Mouse (Mus musculus) ES-CJ7 (cell line): ENCODE results near the gene Gpatch2.
A peak's percentile ranks its signal among the peaks of the same experiment; 100 is the strongest.

Source experiments
- DNase-seq: peaks from one replicate; pipeline ENCODE4 v3.0.0; 2011; ENCODE audit warnings: low read depth, low spot score

Gene Gpatch2

GRCm38 (mm10) chr1:187366806-187367205 is 151.5 kb downstream of the Gpatch2 start:
- DNase-seq, result peak; percentile 80

- DNase-seq, result no peak
Measured at GRCm38 (mm10) chr1:187369049-187369448, 153.7 kb downstream of the Gpatch2 start.

GRCm38 (mm10) chr1:187373506-187373905 is 158.2 kb downstream of the Gpatch2 start:
- DNase-seq, result no peak

GRCm38 (mm10) chr1:187374418-187374817 is 159.1 kb downstream of the Gpatch2 start:
- DNase-seq, result no peak

GRCm38 (mm10) chr1:187376946-187377671 is 161.8 kb downstream of the Gpatch2 start:
- DNase-seq, result no peak

- DNase-seq, result peak; percentile 22
Measured at GRCm38 (mm10) chr1:187377865-187378524, 162.7 kb downstream of the Gpatch2 start.

GRCm38 (mm10) chr1:187389476-187389875 is 174.2 kb downstream of the Gpatch2 start:
- DNase-seq, result no peak

- DNase-seq, result no peak
Measured at GRCm38 (mm10) chr1:187400834-187401233, 185.5 kb downstream of the Gpatch2 start.
